Mouse (Mus musculus): Measurements from ENCODE around the gene Kif1bp. TPM values are rescaled to one million over a fixed set of nuclear protein-coding genes. Genes with fewer than 3 reads are reported as not detected.
"Not testable (repeated sequence)": the region's sequence is repeated elsewhere in the genome, so short reads cannot be mapped to it uniquely, and the experiment has no call there.

Kif1bp gene
- polyA plus RNA-seq, 1 experiment = 142 TPM

GRCm38 (mm10) chr10:62506019-62506556, 72.2 kb downstream of the Kif1bp start:
- Histone ChIP-seq H3K27ac (ENCODE audit: insufficient read depth, low read length) (no peak overlapping the region), H3K4me3 (ENCODE audit: insufficient read depth, low read length) (no peak overlapping the region)

GRCm38 (mm10) chr10:62505224-62505983, 72.9 kb downstream of the Kif1bp start:
- TF ChIP-seq POLR2A (IDR thresholded peaks at IDR 0.05; ENCODE audit: extremely low read depth, insufficient read depth, low read length) = no peak
- no peak for TF ChIP-seq CTCF (IDR thresholded peaks at IDR 0.05; ENCODE audit: extremely low read depth, insufficient read depth, low read length)
- H3K4me3 ChIP-seq (ENCODE audit: insufficient read depth, low read length) = no peak overlapping the region
- 0 out of 2 replicates have a peak, but pooled peaks cover 1% of the 10 kb centered on the region for H3K4me1 ChIP-seq (ENCODE audit: control insufficient read depth, insufficient read depth, low read length)
- no peak overlapping the region for H3K27ac ChIP-seq (ENCODE audit: insufficient read depth, low read length)

More at GRCm38 (mm10) chr10:62506019-62506556, 72.2 kb downstream of the Kif1bp start:
- 0 out of 2 replicates have a peak, but pooled peaks cover 1% of the 10 kb centered on the region for H3K4me1 ChIP-seq (ENCODE audit: control insufficient read depth, insufficient read depth, low read length)
- no peak for TF ChIP-seq POLR2A (IDR thresholded peaks at IDR 0.05; ENCODE audit: extremely low read depth, insufficient read depth, low read length)
- no peak for TF ChIP-seq CTCF (IDR thresholded peaks at IDR 0.05; ENCODE audit: extremely low read depth, insufficient read depth, low read length)

GRCm38 (mm10) chr10:62503836-62504628, 74.2 kb downstream of the Kif1bp start:
- no peak overlapping the region for H3K27ac ChIP-seq (ENCODE audit: insufficient read depth, low read length)
- no peak for TF ChIP-seq CTCF (IDR thresholded peaks at IDR 0.05; ENCODE audit: extremely low read depth, insufficient read depth, low read length)
- no peak for TF ChIP-seq POLR2A (IDR thresholded peaks at IDR 0.05; ENCODE audit: extremely low read depth, insufficient read depth, low read length)
- no peak overlapping the region for H3K4me3 ChIP-seq (ENCODE audit: insufficient read depth, low read length)

GRCm38 (mm10) chr10:62503353-62503752, 74.9 kb downstream of the Kif1bp start:
- 0 out of 2 replicates have a peak, but pooled peaks cover 1% of the 10 kb centered on the region for H3K4me1 ChIP-seq (ENCODE audit: control insufficient read depth, insufficient read depth, low read length)
- no peak overlapping the region for H3K27ac ChIP-seq (ENCODE audit: insufficient read depth, low read length)
- H3K4me3 ChIP-seq (ENCODE audit: insufficient read depth, low read length) = no peak overlapping the region
- TF ChIP-seq POLR2A (IDR thresholded peaks at IDR 0.05; ENCODE audit: extremely low read depth, insufficient read depth, low read length) (no peak), CTCF (IDR thresholded peaks at IDR 0.05; ENCODE audit: extremely low read depth, insufficient read depth, low read length) (no peak)

More at GRCm38 (mm10) chr10:62503836-62504628, 74.2 kb downstream of the Kif1bp start:
- 0 out of 2 replicates have a peak, but pooled peaks cover 1% of the 10 kb centered on the region for H3K4me1 ChIP-seq (ENCODE audit: control insufficient read depth, insufficient read depth, low read length)

GRCm38 (mm10) chr10:62501951-62502350, 76.3 kb downstream of the Kif1bp start:
- no peak overlapping the region for H3K4me3 ChIP-seq (ENCODE audit: insufficient read depth, low read length)
- H3K4me1 ChIP-seq (ENCODE audit: control insufficient read depth, insufficient read depth, low read length) = no peaks in the 10 kb centered on the region
- no peak for TF ChIP-seq POLR2A (IDR thresholded peaks at IDR 0.05; ENCODE audit: extremely low read depth, insufficient read depth, low read length)
- TF ChIP-seq CTCF (IDR thresholded peaks at IDR 0.05; ENCODE audit: extremely low read depth, insufficient read depth, low read length) = no peak
- no peak overlapping the region for H3K27ac ChIP-seq (ENCODE audit: insufficient read depth, low read length)

GRCm38 (mm10) chr10:62500916-62501615, 77.2 kb downstream of the Kif1bp start:
- no peak overlapping the region for H3K27ac ChIP-seq (ENCODE audit: insufficient read depth, low read length)

DNA sequence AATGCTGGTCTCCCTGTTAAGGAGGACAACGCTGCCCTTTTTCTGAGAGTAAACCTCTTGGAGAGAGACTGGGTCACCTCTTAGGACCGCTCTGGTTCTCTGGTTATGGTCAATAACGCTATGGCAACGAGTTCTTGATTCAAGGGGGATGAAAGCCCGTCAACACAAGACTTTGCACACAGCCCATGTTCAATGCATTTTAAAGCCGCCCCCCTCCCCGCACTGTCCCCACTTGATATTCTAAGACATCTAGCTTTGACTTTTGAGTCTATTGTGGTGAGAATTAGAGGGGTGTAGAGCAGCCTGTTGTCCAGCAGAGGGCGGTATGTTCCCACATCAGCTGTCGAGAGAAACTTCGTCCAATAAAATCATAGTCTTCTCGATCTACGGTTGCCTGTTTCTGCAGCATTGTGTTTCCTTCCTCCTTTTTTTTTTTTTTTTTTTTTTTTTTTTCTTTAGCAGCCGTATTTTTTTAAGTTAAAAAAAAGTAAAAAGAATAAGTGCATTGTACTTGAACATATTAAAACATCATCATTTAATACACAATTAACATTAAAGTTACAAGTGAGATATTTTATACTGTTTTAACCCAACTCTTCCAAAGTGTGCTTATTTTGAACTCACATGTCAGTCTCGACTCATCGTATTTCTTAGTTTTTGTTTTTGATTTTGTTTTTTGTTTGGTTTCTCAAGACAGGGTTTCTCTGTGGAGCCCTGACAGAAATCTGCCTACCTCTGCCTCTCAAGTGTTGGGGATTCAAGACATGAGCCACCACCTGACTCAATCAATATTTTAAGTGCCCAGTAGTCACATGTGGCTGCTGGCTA, 78.0 kb downstream of the Kif1bp start:
- Histone ChIP-seq H3K4me1 (ENCODE audit: control insufficient read depth, insufficient read depth, low read length) (no peaks in the 10 kb centered on the region), H3K27ac (ENCODE audit: insufficient read depth, low read length) (no peak overlapping the region), H3K4me3 (ENCODE audit: insufficient read depth, low read length) (no peak overlapping the region)
- TF ChIP-seq CTCF (IDR thresholded peaks at IDR 0.05; ENCODE audit: extremely low read depth, insufficient read depth, low read length) (peak; percentile 96), POLR2A (IDR thresholded peaks at IDR 0.05; ENCODE audit: extremely low read depth, insufficient read depth, low read length) (no peak)

More at GRCm38 (mm10) chr10:62500916-62501615, 77.2 kb downstream of the Kif1bp start:
- H3K4me3 ChIP-seq (ENCODE audit: insufficient read depth, low read length) = no peak overlapping the region
- TF ChIP-seq CTCF (IDR thresholded peaks at IDR 0.05; ENCODE audit: extremely low read depth, insufficient read depth, low read length) = no peak
- no peak for TF ChIP-seq POLR2A (IDR thresholded peaks at IDR 0.05; ENCODE audit: extremely low read depth, insufficient read depth, low read length)
- no peaks in the 10 kb centered on the region for H3K4me1 ChIP-seq (ENCODE audit: control insufficient read depth, insufficient read depth, low read length)

- H3K4me3 ChIP-seq (ENCODE audit: insufficient read depth, low read length); H3K27ac ChIP-seq (ENCODE audit: insufficient read depth, low read length); H3K4me1 ChIP-seq (ENCODE audit: control insufficient read depth, insufficient read depth, low read length): not testable (repeated sequence)
Observed at GRCm38 (mm10) chr10:62491681-62492080, 86.6 kb downstream of the Kif1bp start.

Other genes with a start within 250 kb of the Kif1bp start
- 223 and 232 TPM in 2 replicates for gene Hk1, start 198.5 kb downstream of the Kif1bp start, polyA plus RNA-seq (2012; rRNA removed)
- 18.5 and 18.6 TPM in 2 replicates for gene Hkdc1, start 156.0 kb downstream of the Kif1bp start, polyA plus RNA-seq (2012; rRNA removed)
- gene 4930507D05Rik, start 129.0 kb downstream of the Kif1bp start, polyA plus RNA-seq (2012; rRNA removed) = 1.2 and 1.3 TPM in 2 replicates
- 30.2 and 32.2 TPM in 2 replicates for gene Supv3l1, start 128.7 kb downstream of the Kif1bp start, polyA plus RNA-seq (2012; rRNA removed)
- gene Vps26a, start 91.7 kb downstream of the Kif1bp start, polyA plus RNA-seq (2012; rRNA removed) = 41.1 and 41.7 TPM in 2 replicates
- 13.7 and 15.8 TPM in 2 replicates for gene Srgn, start 51.0 kb downstream of the Kif1bp start, polyA plus RNA-seq (2012; rRNA removed)
- 16.0 and 17.4 TPM in 2 replicates for gene Ddx21, start 23.8 kb upstream of the Kif1bp start, polyA plus RNA-seq (2012; rRNA removed)
- gene Ddx50, start 72.8 kb upstream of the Kif1bp start, polyA plus RNA-seq (2012; rRNA removed) = 77.5 and 78.3 TPM in 2 replicates
- gene Stox1, start 147.7 kb upstream of the Kif1bp start, polyA plus RNA-seq (2012; rRNA removed) = 3.3 and 4.8 TPM in 2 replicates
- 29.9 TPM in 2 replicates for gene Ccar1, start 213.8 kb upstream of the Kif1bp start, polyA plus RNA-seq (2012; rRNA removed)